ENCODE assay signal across 27 mouse cellular contexts in the genomic region with DNA sequence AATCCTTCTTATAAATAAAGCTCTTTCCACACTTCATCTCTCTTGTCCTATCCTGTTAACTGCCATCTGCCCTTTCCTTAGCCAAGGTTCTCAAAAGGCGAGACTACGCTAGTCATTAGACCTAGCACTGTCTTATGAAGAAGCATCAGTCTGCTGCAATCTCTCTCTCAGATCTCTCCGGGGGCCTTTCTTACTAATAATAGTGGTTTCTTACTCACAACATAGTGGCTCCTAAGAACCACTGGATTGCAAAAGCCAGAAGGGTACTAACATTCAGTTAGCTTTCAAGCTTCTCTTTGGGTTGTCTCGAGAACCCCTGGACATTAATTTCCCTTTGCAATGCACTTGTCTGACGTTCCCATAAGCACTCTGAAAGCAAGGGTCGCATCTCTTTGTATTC.
"Had no signal": no experiment of that assay in that cellular context is flagged by ENCODE, and none has a peak within 500 bp of the region (broad histone marks: within the 10 kb centered on the region; RNA-seq: fewer than 3 reads in every experiment).

No protein-coding gene starts in this region.

- H3K4me3 ChIP-seq: embryonic facial prominence, embryonic 10.5 days; embryonic facial prominence, embryonic 12.5 days; embryonic facial prominence, embryonic 13.5 days; embryonic facial prominence, embryonic 15.5 days; erythroblast, embryonic 14.5 days; forebrain, embryonic 10.5 days; forebrain, embryonic 12.5 days; forebrain, embryonic 13.5 days; forebrain, embryonic 15.5 days; gastrocnemius, adult 2 months; heart, adult 2 months had no signal

- H3K9ac ChIP-seq: embryonic facial prominence, embryonic 12.5 days; embryonic facial prominence, embryonic 13.5 days; embryonic facial prominence, embryonic 15.5 days; forebrain, embryonic 12.5 days; forebrain, embryonic 13.5 days; forebrain, embryonic 15.5 days; forebrain, postnatal 0 days had no signal

- H3K36me3 ChIP-seq: embryonic facial prominence, embryonic 10.5 days; embryonic facial prominence, embryonic 12.5 days; embryonic facial prominence, embryonic 13.5 days; embryonic facial prominence, embryonic 15.5 days; forebrain, embryonic 10.5 days; forebrain, embryonic 12.5 days; forebrain, embryonic 15.5 days had no signal

- H3K27ac ChIP-seq: embryonic facial prominence, embryonic 10.5 days; embryonic facial prominence, embryonic 12.5 days; embryonic facial prominence, embryonic 13.5 days; embryonic facial prominence, embryonic 15.5 days; forebrain, embryonic 10.5 days; forebrain, embryonic 12.5 days; forebrain, embryonic 13.5 days; forebrain, embryonic 15.5 days; gastrocnemius, adult 2 months; heart, adult 2 months had no signal

- H3K9me3 ChIP-seq: embryonic facial prominence, embryonic 10.5 days; embryonic facial prominence, embryonic 12.5 days; embryonic facial prominence, embryonic 13.5 days; embryonic facial prominence, embryonic 15.5 days; forebrain, embryonic 10.5 days; forebrain, embryonic 12.5 days; forebrain, embryonic 13.5 days; forebrain, embryonic 15.5 days had no signal

- H3K4me1 ChIP-seq: embryonic facial prominence, embryonic 12.5 days; embryonic facial prominence, embryonic 13.5 days; embryonic facial prominence, embryonic 15.5 days; forebrain, embryonic 12.5 days; forebrain, embryonic 13.5 days; forebrain, embryonic 15.5 days had no signal

- ATAC-seq: forebrain, embryonic 13.5 days; forebrain, embryonic 14.5 days; forebrain, embryonic 15.5 days; forebrain, embryonic 16.5 days; forebrain, postnatal 0 days had no signal

- H3K27me3 ChIP-seq: embryonic facial prominence, embryonic 12.5 days; embryonic facial prominence, embryonic 13.5 days; embryonic facial prominence, embryonic 15.5 days; forebrain, embryonic 12.5 days; forebrain, embryonic 13.5 days; forebrain, embryonic 15.5 days had no signal

- H3K4me2 ChIP-seq: embryonic facial prominence, embryonic 12.5 days; embryonic facial prominence, embryonic 13.5 days; embryonic facial prominence, embryonic 15.5 days; forebrain, embryonic 12.5 days; forebrain, embryonic 13.5 days; forebrain, embryonic 15.5 days had no signal

- DNase-seq: cerebellum, adult 9-10 months; cerebellum, adult 9-11 months; cerebellum, postnatal 10 days; cerebellum, postnatal 14 days; cerebellum, postnatal 25 days; cerebellum, postnatal 36 days; embryo, embryonic 11 days; forebrain, postnatal 0 days; gastrocnemius, adult 2 months; gastrocnemius, postnatal 10 days; gastrocnemius, postnatal 14 days; gastrocnemius, postnatal 25 days; gastrocnemius, postnatal 36 days; heart, adult 11 months; heart, adult 18-20 months; heart, adult 2 months had no signal
